Mouse (Mus musculus): ENCODE measurements around the gene Elmod3.

DNA sequence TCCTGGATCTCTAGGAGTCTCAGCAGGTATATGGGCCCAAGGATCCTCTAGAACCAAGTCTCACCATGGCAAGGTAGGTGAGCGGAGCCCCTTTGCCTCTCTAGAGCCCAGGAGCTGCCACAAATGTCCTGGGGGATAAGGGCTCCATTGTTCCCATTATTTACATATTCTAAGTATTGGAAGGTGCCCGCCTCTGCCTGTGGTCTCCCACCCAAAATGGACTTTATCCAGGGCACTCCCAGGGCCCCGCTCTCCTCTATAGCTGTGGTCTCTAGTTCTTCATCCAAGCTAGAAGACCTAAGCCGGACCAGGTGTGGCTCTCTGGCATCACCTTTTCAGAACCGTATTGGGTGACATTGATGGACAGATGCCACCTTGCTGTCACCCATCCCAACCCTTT is 76.6 kb downstream of the Elmod3 start, which contains the start of gene Sh2d6:
- no peak for TF ChIP-seq HCFC1 (IDR thresholded peaks at IDR 0.05; ENCODE audit: borderline replicate concordance, insufficient read depth, low read length)
- TF ChIP-seq ZC3H11A (IDR thresholded peaks at IDR 0.05; ENCODE audit: borderline replicate concordance, low read depth, low read length), result no peak

Data from ES-E14 (cell line).